Mouse (Mus musculus) embryonic fibroblast, embryonic 13.5 days (primary cell): ENCODE results near the gene Lmod2. TPM values are rescaled to one million over a fixed set of nuclear protein-coding genes. Genes with fewer than 3 reads are reported as not detected.
A peak's percentile ranks its signal among the peaks of the same experiment; 100 is the strongest.

Experiments used
- H3K27ac ChIP-seq: 2 replicates; pipeline ENCODE4 v1.5.1; 2012; ENCODE audit warnings: low read length, control low read depth, inconsistent platforms; ENCODE audit not compliant: insufficient read depth
- H3K4me1 ChIP-seq: 2 replicates; pipeline ENCODE4 v1.6.1; 2011; ENCODE audit warnings: low read length; ENCODE audit not compliant: control insufficient read depth, insufficient read depth
- H3K4me3 ChIP-seq: 2 replicates; pipeline ENCODE4 v1.5.1; 2011; ENCODE audit warnings: mild to moderate bottlenecking, control low read depth, low read length; ENCODE audit not compliant: insufficient read depth
- CTCF ChIP-seq: IDR thresholded peaks from 2 replicates; pipeline ENCODE4 v1.5.1; 2011; ENCODE audit warnings: mild to moderate bottlenecking, control low read depth, low read length, moderate library complexity, borderline replicate concordance; ENCODE audit not compliant: insufficient read depth
- POLR2A ChIP-seq: IDR thresholded peaks from 2 replicates; pipeline ENCODE4 v1.6.1; 2011; ENCODE audit warnings: low read depth, mild to moderate bottlenecking, control low read depth, low read length, moderate library complexity
- polyA plus RNA-seq: library from polyadenylated mRNA; stranded (reverse); fragments of >200 nt; gene quantifications from 2 replicates; pipeline ENCODE4 v1.2.4, GENCODE M21; 2011; ENCODE audit warnings: low read depth; ENCODE audit not compliant: missing spikeins, insufficient read length

Gene Lmod2
- polyA plus RNA-seq, 1 experiment = not detected

- TF ChIP-seq CTCF (no peak), POLR2A (no peak)
- no peaks in the 10 kb centered on the region; the same call in 1 of the 2 replicates for H3K4me1 ChIP-seq
- no peak overlapping the region; the same call in 1 of the 2 replicates for H3K27ac ChIP-seq
- no peak overlapping the region for H3K4me3 ChIP-seq
These were observed 14.7 kb downstream of the Lmod2 start for GRCm38 (mm10) chr6:24612074-24612755.

DNA sequence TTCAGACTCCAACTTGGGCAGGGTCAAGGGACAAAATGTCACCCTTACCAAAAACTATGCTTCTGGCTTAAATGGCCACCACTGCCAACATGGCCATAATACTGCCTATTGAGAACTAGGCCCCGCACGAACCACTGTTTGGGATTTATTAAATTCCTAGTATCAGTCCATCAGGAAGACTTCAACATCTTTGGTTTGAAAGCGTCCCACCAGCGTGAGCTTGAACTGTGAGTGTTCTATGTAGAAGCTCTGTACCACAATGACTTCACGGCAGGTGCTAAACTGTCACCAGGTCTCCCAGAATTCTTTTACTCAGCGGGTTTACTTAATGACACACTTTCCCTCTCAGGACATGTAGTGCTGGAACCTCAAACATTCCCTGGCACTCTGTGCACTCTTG, 15.8 kb downstream of the Lmod2 start:
- Histone ChIP-seq H3K27ac (no peak overlapping the region), H3K4me3 (no peak overlapping the region), H3K4me1 (no peaks in the 10 kb centered on the region; the same call in 1 of the 2 replicates)
- TF ChIP-seq POLR2A = no peak
- TF ChIP-seq CTCF = no peak

DNA sequence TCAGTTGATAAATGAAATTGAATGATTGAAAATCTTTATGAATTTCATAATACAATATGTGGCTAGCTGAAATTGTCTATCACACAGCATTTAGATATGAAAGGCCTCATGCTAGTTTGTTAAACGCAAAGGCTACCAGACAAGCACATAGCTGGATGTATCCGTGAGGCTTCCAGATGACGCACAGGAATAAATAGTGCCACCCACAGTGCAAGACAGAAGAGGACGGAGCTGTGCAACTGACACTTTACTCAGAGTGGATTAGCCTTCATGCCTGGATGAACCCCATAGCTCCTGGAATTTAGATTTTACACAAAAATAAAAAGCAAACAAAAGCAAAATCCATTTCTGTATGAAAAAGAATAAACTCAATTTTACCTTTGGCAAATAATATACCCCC, 16.4 kb downstream of the Lmod2 start:
- no peak for TF ChIP-seq CTCF
- TF ChIP-seq POLR2A = no peak
- H3K4me3 ChIP-seq = no peak overlapping the region
- H3K4me1 ChIP-seq = no peaks in the 10 kb centered on the region; the same call in 1 of the 2 replicates
- H3K27ac ChIP-seq = no peak overlapping the region

- TF ChIP-seq CTCF = no peak
- TF ChIP-seq POLR2A = no peak
- Histone ChIP-seq H3K4me3 (no peak overlapping the region), H3K27ac (no peak overlapping the region), H3K4me1 (no peaks in the 10 kb centered on the region)
These were observed 19.2 kb downstream of the Lmod2 start for GRCm38 (mm10) chr6:24616746-24617145.

DNA sequence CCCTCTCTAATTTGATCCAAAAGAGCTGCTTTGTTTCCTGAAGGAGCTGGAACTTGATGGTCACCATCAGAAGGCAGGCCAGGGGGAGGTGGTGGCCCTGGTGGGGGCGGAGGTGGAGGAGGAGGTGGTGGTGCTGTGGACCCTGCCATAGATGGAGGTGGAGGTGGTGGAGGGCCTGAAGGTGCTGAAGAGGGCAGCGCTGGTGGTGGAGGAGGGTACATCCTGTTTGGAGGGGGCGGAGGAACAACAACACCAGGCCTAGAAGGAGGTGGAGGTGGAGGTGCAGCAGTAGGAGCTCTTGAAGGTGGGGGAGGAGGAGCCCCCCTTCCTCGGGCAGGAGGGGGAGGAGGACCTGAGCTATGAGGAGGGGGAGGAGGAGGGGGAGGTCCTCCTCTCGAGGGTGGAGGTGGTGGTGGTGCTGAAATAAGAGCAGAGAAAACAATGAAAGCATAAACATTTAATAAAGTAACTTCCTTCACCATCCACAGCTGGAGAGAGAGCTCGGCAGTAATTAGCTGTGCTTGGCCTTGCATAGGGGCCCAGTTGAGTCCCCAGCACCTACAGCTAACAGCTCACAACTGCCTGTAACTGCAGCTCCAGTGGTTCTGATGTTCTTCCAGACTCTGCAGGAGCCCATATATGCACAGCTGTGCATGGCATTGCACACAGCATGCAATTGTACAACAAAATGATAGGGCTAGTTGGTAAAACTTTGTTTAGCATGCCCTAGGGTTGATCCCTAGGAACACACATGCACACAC, 21.9 kb downstream of the Lmod2 start:
- Histone ChIP-seq H3K4me3 (no peak overlapping the region), H3K4me1 (peaks cover 4% of the 10 kb centered on the region; the same call in 1 of the 2 replicates), H3K27ac (no peak overlapping the region)
- TF ChIP-seq POLR2A (no peak), CTCF (no peak)

- no peak for TF ChIP-seq CTCF
- TF ChIP-seq POLR2A = no peak
- Histone ChIP-seq H3K27ac (no peak overlapping the region), H3K4me1 (peaks cover 4% of the 10 kb centered on the region; the same call in 1 of the 2 replicates), H3K4me3 (no peak overlapping the region)
These were observed 23.4 kb downstream of the Lmod2 start for GRCm38 (mm10) chr6:24620936-24621335.

DNA sequence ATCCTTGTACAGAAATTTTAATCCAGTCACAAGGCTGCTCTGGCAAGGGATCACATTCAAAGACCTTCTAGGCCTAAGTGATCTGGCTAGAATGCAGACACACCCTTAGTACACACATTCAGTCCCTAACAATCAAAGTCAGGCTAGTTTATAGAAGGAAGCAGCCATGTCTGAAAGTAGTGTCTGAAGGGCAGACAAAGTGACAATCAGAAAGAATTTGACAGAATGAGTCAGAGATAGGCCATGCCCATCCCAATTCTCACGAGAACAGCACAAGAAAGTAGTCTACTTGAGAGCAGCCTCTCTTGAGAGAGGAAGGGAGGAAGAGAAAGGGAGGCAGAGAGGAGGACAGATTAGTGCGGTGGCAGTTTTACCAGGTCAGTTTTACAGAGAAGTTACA, 24.5 kb downstream of the Lmod2 start:
- Histone ChIP-seq H3K27ac (peak overlapping the region; percentile 39; the same call in 1 of the 2 replicates), H3K4me1 (peaks cover 4% of the 10 kb centered on the region; the same call in 1 of the 2 replicates), H3K4me3 (no peak overlapping the region)
- TF ChIP-seq CTCF (no peak), POLR2A (no peak)

- Histone ChIP-seq H3K4me3 (no peak overlapping the region), H3K4me1 (peaks cover 3% of the 10 kb centered on the region; the same call in 1 of the 2 replicates), H3K27ac (no peak overlapping the region)
- TF ChIP-seq CTCF (no peak), POLR2A (no peak)
These were observed 30.0 kb downstream of the Lmod2 start for GRCm38 (mm10) chr6:24627586-24628030.

DNA sequence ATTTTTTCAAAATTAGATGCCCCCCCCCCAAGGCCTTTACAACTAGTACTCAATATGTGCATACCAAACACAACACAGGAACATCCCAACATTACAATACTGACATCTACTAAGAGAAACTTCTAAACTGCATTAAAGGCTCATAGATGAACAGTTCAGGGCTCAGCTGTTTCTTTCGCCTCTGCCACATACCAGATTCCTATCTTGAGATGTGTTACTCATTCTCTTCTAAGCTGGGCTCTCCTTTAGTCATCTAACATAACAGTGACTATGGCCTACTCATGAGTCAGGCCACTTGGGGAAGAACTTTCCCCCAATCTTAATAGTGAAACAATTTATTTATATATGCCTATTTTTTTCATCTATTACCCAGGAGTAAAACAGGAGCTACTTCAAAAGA, 30.9 kb downstream of the Lmod2 start:
- TF ChIP-seq CTCF (no peak), POLR2A (no peak)
- Histone ChIP-seq H3K4me3 (no peak overlapping the region), H3K4me1 (peaks cover 3% of the 10 kb centered on the region; the same call in 1 of the 2 replicates), H3K27ac (no peak overlapping the region)

DNA sequence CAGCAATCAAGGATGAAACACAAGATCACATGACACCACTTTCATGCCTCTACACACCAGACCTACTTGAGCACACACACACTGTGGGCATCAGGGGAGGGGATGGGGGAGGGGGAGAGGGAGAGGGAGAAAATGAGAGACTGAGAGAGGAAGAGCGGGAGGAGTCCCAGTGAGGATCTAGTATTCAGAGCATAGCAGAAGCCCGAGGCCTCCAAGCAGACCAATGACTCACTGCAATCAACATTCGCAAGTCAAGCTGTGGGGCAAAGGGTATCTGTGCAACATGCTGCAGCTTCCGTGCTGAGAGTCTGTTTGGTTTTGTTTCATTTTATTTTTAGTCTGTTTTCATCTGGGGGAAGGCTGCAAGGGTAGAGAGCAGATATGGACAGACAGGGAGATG, 34.5 kb downstream of the Lmod2 start:
- no peak overlapping the region for H3K27ac ChIP-seq
- peaks cover 3% of the 10 kb centered on the region; the same call in 1 of the 2 replicates for H3K4me1 ChIP-seq
- TF ChIP-seq POLR2A (no peak), CTCF (no peak)
- no peak overlapping the region for H3K4me3 ChIP-seq
